Mouse (Mus musculus) hindlimb bud, embryonic 11.5 days (tissue): ENCODE results near the gene Runx1.

Source experiments
- DNase-seq: peaks from one replicate; pipeline ENCODE4 v3.0.0-alpha.2; 2012; ENCODE audit warnings: low read depth, low spot score; ENCODE audit errors: extremely low spot score

Runx1 gene

GRCm38 (mm10) chr16:92753944-92754343, 72.0 kb downstream of the Runx1 start:
- DNase-seq, result no peak

DNA sequence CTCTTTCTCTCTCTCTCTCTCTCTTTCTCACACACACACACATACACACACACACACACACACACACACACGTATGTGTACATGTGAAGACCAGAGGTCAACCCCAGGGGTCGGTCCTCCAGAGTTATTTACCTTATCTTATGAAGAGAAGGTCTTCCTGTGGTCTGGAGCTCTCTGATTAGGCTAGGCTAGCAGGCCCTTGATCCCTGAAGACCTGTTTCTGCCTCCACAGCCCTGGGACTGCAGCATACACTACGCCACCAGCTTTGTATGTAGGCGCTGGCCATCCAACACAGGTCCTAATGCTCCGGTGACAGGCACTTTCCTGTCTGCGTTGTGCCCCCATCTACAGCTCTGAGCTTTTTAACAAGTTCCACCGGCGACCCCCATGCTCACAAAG, 72.8 kb downstream of the Runx1 start:
- DNase-seq, result no peak

DNA sequence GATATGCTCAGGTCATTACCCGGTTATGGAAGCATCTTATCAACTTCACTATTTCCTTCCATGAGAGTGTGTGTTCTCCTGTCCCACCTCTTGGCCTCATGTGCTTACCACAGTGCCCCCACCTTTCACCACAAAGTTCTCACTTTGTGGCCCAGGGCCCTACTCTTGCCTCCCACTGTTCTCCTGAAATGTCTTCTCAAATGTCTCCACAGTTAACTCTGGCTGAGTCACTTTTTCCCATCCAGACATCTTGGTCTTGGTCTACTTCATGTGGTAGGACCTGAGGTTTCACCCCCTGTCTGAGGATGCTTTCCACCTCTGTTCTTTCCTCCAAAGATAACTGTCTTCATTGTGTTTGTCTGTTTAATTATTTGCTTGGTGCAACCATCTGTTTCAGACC, 77.7 kb downstream of the Runx1 start:
- DNase-seq, result no peak

DNA sequence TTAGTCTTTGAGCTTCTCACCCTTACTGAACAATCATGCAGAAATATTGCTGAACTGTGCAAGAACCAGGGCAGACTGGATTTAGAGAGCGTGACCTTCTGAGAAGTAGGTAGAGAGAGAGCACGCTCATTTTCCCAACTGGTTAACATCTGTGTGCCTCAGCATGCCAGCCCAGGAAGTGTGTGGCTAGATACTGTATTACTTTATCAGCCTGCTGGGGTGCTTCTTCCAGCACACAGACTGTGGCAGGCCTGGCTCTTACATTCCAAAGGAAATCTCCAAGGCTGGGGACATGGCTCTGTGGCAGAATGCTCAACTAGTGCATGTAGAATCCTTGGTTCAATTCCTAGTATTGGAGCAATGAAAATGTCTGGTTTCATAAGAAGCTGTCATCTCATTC, 78.9 kb downstream of the Runx1 start:
- DNase-seq, result no peak

DNA sequence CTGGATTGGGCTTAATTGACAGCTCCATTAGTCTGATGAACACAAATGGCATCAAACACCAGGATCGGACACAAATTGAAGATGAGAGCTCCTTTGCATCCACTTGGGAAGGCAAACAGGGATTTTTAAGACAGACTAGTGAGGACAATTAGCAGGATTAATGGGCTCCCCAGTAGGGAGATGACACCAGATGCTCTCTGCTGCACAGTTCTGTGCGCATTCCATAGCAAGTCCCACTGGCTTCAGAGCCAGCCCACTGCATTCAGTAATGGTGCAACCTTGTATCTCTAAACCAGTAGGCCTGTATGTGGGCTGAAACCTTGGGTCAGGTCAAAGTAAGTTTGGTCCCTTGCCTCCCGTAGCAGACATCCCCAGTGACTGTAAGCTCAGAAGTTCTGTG, 80.7 kb downstream of the Runx1 start:
- DNase-seq, result no peak

GRCm38 (mm10) chr16:92744172-92744777, 81.7 kb downstream of the Runx1 start:
- no peak for DNase-seq

DNA sequence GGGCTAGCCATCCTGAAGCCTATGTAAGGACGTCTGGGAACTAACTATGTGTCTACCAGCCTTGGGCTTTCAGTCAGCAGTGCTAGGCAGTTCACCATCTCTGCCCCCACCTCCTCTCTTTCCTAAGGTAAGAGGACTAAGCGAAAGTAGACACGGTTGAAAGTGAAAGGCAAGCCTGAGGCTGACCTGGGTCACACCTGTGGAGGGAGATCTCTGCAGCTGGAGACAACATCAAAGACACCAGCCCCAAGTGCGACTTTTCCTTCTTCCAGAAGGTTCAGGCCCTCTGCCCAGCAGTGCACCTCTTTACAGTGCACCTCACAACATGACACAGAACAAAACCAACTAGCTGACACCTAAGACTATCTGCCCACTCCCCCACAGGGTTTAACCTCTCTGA, 82.2 kb downstream of the Runx1 start:
- no peak for DNase-seq

GRCm38 (mm10) chr16:92741342-92741741, 84.6 kb downstream of the Runx1 start:
- no peak for DNase-seq

DNA sequence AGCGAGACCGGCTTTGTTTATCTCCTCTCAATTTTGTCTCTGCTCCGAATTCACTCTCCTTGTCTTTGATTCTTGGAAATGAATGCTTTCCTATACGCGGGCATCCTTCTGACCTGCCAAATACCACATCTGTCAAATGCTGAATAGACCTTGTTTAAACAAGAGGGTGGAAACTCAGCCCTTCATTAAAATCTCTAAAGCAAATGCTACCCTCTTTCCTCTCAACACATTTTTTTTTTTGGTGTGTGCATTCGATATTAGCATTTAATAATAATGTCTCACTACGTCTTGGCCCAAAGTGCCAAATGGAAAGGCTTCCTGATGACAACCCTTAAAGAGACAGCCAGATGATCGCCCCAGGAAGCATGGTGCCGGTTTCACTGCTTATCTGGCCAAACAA, 85.4 kb downstream of the Runx1 start:
- DNase-seq, result no peak

- DNase-seq, result no peak
Measured at GRCm38 (mm10) chr16:92739997-92740396, 86.0 kb downstream of the Runx1 start.

DNA sequence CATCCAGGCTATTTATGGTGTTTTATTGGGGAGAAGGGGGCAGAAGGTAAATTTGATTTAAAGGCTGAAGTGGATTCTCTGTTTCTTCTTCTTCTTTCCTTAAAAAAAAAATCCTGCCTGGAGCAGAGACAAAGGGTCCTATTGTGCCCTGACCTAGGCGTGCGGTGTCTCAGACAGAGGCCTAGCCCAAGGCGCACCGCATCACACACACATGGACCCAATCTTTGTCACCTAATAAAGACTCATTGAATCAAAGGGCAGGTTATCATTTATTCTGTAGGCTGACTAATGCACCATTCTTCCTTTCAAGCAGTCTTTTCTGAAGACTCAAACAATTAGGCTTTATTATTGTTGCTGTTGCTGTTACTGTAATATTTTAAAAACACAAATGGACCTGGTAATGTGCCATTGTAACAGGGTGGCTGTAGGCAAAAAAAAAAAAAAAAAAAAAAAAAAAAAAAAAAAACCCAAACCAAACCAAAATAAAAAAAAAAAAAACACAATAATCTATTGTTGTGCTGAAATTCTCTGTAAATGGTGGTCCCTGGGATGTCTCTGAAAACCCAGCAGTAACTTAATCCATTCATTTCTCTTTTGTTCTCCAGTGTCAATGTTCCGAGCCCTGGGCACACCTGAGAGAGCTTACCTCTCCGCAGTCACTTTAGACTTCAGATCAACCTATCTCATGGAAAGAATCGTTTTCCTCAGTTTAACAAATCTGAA, 86.7 kb downstream of the Runx1 start:
- DNase-seq, result peak; percentile 50

DNA sequence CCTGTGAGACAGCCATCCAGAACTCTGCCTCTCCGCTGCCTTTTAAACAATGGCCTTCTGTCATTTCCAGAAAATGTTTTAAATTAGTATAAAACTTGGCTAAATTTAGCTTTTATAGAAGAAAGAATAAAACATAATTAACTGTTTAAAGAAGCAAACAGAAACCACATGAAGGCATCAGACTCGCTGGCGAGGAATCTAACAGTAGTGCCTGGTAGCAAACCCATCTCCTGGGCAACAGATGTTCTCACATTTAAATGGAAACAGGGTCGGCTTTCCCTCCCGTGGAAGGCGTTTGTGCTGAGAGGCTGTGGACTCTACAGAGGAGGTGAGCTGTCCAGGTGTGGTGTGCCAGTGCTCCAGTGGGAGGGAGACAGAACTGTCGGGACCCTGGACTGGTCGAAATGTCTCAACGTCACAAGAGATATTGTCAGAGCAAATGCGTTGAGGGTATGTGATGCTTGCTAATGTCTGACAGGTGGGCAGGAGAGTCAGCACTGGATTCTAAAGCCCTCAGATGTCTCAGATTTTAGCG, 87.4 kb downstream of the Runx1 start:
- peak; percentile 18 for DNase-seq

DNA sequence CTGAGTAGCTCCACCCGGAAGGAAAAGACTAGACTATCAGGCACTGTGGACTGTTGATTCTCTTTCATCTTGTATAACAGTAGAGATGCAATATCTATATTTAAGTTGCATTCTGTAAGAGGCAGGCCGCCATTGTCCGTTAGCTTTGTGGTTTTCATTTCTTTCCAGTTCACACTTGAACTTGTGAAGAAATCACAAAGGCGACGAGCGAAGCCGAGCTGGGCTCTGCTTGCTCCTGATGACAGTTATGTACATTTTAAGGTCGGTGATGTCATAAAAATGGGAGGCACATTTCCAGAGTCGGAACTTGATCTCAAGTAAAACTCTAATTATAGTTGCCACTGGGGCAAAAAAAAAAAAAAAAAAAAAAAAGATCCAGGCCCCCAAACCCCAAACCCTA, 99.1 kb downstream of the Runx1 start:
- no peak for DNase-seq

DNA sequence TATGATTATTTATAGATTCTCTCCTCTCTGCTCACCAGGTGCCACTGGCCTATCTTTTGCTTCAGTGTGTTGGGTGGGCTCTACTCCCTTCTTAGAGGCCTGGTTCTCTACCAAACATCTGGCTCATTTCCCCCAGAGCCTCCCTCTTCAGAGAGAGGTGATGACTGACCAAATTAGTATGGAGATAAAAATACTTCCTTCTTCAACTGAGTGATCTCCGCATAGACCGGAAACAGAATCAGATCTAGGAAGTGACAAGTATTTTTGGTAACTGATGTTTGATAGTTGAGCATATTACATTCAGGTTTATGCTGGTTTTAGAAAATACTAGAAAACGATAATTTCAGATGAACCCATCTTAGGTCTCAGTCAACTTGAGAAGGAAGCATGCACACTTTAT, 101.4 kb downstream of the Runx1 start:
- DNase-seq, result no peak

DNA sequence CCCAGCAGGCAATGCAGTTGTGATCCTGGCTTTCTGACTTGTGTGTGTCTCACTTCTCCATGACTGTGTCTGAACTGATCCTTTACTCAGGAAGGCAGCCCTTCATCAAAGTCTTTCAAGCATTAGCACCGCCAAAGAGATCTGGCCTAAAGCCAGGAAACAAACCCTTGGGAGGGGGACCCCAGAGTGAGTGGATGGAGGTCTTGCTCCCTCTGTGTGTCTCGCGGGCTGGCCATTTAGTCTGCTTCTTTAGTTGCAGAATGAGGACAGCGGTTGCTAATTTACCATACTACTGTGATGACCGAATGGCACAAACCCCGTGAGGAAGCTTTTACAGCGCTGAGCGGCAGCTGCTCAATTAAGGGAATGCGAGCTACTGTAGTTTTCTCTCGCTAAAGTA, 105.3 kb downstream of the Runx1 start:
- no peak for DNase-seq

GRCm38 (mm10) chr16:92719725-92720124, 106.2 kb downstream of the Runx1 start:
- no peak for DNase-seq

- DNase-seq, result no peak
Measured at GRCm38 (mm10) chr16:92715599-92716483, 110.1 kb downstream of the Runx1 start.

GRCm38 (mm10) chr16:92710161-92710560, 115.8 kb downstream of the Runx1 start:
- no peak for DNase-seq

DNA sequence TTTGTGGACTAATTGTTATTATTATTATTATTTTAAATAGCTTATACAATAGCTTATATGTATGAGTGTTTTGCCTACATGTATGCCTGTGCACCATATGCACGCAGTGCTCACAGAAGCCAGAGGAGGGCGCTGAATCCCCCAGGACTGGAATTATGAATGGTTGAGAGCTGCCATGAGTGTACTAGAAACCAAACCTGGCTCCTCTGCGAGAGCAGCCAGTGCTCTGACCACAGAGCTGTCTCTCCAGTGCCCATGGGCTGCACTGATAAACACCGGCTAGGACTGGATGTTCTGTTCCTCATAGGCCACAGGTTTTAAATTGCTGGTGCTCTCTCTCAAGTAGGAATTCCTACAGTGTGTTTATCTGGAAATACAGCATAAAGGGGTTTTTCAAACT, 117.2 kb downstream of the Runx1 start:
- DNase-seq, result no peak

DNA sequence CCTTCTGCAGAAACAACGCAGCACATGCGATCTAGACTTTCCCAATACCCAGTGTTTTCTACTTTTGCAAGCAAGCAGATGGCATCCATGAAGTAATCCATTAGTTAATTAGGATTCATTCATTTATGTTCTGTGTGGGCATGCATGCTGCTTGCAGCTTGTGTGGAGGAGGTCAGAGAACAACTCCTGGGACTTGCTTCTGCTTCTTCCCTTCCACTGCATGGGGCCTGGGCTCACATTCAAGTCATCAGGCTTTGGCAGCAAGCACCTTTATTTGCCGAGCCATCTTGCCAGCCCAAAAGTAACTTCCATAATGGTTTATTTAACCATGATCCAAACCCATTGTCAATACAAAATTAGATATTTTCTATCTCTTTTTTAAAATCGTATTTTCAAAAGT, 118.2 kb downstream of the Runx1 start:
- no peak for DNase-seq

- DNase-seq, result no peak
Measured at GRCm38 (mm10) chr16:92707146-92707545, 118.8 kb downstream of the Runx1 start.
